Mouse (Mus musculus) brain, embryonic 14.5 days (tissue): ENCODE data around the gene Rreb1.

Source experiments
- CTCF ChIP-seq: fragments of 200-500 bp; IDR thresholded peaks from 2 replicates; pipeline ENCODE4 v1.5.1; 2012; ENCODE audit warnings: inconsistent platforms, mild to moderate bottlenecking, moderate library complexity, borderline replicate concordance; ENCODE audit not compliant: insufficient read depth, insufficient read length; ENCODE audit errors: extremely low read depth
- POLR2A ChIP-seq: fragments of 200-500 bp; IDR thresholded peaks from 2 replicates; pipeline ENCODE4 v1.6.1; 2012; ENCODE audit warnings: mild to moderate bottlenecking, inconsistent platforms, borderline replicate concordance; ENCODE audit not compliant: poor library complexity, insufficient read depth, insufficient read length, severe bottlenecking; ENCODE audit errors: extremely low read depth

GRCm38 (mm10) chr13:37912011-37912410 lies 133.8 kb downstream of the Rreb1 start:
- no peak for TF ChIP-seq CTCF
- no peak for TF ChIP-seq POLR2A
